Mouse (Mus musculus) midbrain, embryonic 14.5 days (tissue): ENCODE data around the gene Ldhc. TPM values are rescaled to one million over a fixed set of nuclear protein-coding genes. Genes with fewer than 3 reads are reported as not detected.
"Not testable (repeated sequence)": the region's sequence is repeated elsewhere in the genome, so short reads cannot be mapped to it uniquely, and the experiment has no call there.

ENCODE experiments used
- ATAC-seq: fragments of 200-750 bp; cut with Nextera tagmentation; 2 replicates; pipeline ENCODE4 v1.8.0; 2017; ENCODE audit warnings: moderate number of reproducible peaks, moderate library complexity; ENCODE audit not compliant: low FRiP score, low TSS enrichment
- DNase-seq: peaks from one replicate; pipeline ENCODE4 v3.0.0-alpha.2; 2015
- H3K27ac ChIP-seq: fragments of 300-500 bp; sonication (generic); replicated peaks from 2 replicates; pipeline ENCODE4 v1.5.1; 2014; ENCODE audit warnings: mild to moderate bottlenecking, low read depth, low read length, moderate library complexity
- H3K27me3 ChIP-seq: fragments of 300-500 bp; sonication (generic); 2 replicates; pipeline ENCODE4 v1.6.1; 2014; ENCODE audit warnings: low read length, control low read depth, mixed read lengths; ENCODE audit not compliant: control insufficient read depth, insufficient read depth
- H3K36me3 ChIP-seq: fragments of 300-500 bp; sonication (generic); 2 replicates; pipeline ENCODE4 v1.6.1; 2014; ENCODE audit warnings: low read length, control low read depth; ENCODE audit not compliant: control insufficient read depth, insufficient read depth
- H3K4me1 ChIP-seq: fragments of 300-500 bp; sonication (generic); 2 replicates; pipeline ENCODE4 v1.6.1; 2014; ENCODE audit warnings: mild to moderate bottlenecking, antibody characterized with exemption, low read length, control low read depth; ENCODE audit not compliant: control insufficient read depth, insufficient read depth
- H3K4me2 ChIP-seq: fragments of 300-500 bp; sonication (generic); 2 replicates; pipeline ENCODE4 v1.6.1; 2014; ENCODE audit warnings: mild to moderate bottlenecking, low read length, moderate library complexity
- H3K4me3 ChIP-seq: fragments of 300-500 bp; sonication (generic); replicated peaks from 2 replicates; pipeline ENCODE4 v1.5.1; 2014; ENCODE audit warnings: low read depth, low read length
- H3K9ac ChIP-seq: fragments of 300-500 bp; sonication (generic); replicated peaks from 2 replicates; pipeline ENCODE4 v1.6.1; 2014; ENCODE audit warnings: mild to moderate bottlenecking, low read length, moderate library complexity
- H3K9me3 ChIP-seq: fragments of 300-500 bp; sonication (generic); 2 replicates; pipeline ENCODE4 v1.6.1; 2016; ENCODE audit warnings: low read length, control low read depth, mixed read lengths; ENCODE audit not compliant: control insufficient read depth
- WGBS: fragments of 180-500 bp; shearing (Covaris S2); extraction: QIAGEN DNeasy Blood & Tissue Kit; methylation state at CpG from one replicate; pipeline ENCODE4 v1.1.7; 2014; 5-methylcytosine and 5-hydroxymethylcytosine counted together
- polyA plus RNA-seq: library from polyadenylated mRNA; unstranded; fragments of >200 nt; fragmentation: Nextera tagmentation; extraction: Ambion mirVana; gene quantifications from 2 replicates; pipeline ENCODE4 v1.2.1, GENCODE M21; 2014

Gene Ldhc
- polyA plus RNA-seq, 1 experiment from 2014 or later, result 0.20 TPM

DNA sequence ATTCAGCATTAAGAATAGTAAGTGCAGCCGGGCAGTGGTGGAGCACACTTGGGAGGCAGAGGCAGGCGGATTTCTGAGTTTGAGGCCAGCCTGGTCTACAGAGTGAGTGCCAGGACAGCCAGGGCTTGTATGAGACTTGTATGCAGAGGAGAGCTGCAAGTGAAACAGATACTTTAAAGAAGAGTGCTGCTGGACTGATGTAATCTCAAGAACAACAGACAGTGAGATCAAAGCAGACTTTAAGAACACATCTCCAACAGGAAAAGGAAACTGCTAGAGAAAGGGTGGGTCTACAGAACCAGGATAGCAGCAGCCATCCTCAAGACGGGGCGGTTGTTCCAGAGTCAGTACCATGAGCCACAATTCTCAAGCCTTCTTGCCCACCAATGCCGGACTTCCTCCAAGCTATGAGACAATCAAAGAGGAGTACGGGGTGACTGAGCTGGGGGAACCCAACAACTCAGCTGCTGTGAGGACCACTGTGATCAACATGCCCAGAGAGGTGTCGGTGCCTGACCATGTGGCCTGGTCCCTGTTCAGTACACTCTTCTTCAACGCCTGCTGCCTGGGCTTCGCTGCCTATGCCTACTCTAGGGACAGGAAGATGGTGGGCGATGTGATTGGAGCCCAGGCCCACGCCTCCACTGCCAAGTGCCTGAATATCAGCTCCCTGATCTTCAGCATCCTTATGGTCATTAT is 28.7 kb upstream of the Ldhc start:
- WGBS, result 95% methylated on average over 11 of the region's 11 CpGs
- not testable (repeated sequence) for ATAC-seq

DNA sequence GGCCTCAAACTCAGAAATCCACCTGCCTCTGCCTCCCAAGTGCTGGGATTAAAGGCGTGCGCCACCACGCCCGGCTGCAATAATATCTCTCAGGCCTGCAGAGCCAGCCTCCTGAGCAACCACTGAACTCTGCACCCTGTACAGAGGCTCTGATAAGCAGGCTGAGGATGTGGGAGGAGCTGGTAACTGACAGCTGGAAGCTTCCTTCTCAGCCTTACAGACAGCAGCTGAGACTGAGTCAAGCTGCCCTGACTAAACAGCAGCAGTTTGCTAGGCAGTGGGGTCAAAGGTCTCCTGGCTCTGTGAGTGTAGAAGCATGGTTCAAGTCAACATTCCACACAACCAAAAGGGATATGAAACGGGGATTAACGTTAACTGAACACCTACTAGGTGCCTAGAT is 27.7 kb upstream of the Ldhc start:
- H3K9ac ChIP-seq, result no peak overlapping the region
- no peak overlapping the region for H3K4me3 ChIP-seq
- no peak overlapping the region for H3K4me2 ChIP-seq
- H3K27ac ChIP-seq, result no peak overlapping the region
- H3K27me3 ChIP-seq, result no peaks in the 10 kb centered on the region
- no peaks in the 10 kb centered on the region for H3K36me3 ChIP-seq
- WGBS, result 83% methylated on average over 6 of the region's 6 CpGs
- H3K4me1 ChIP-seq, result peaks cover 7% of the 10 kb centered on the region; the same call in 1 of the 2 replicates
- DNase-seq, result no peak
- H3K9me3 ChIP-seq, result no peaks in the 10 kb centered on the region
- ATAC-seq, result no peak

More for the DNA sequence above, 28.7 kb upstream of the Ldhc start:
- DNase-seq, H3K4me1 ChIP-seq, H3K27ac ChIP-seq, H3K36me3 ChIP-seq, H3K27me3 ChIP-seq, H3K9me3 ChIP-seq, H3K4me3 ChIP-seq, H3K4me2 ChIP-seq, H3K9ac ChIP-seq: not testable (repeated sequence)

DNA sequence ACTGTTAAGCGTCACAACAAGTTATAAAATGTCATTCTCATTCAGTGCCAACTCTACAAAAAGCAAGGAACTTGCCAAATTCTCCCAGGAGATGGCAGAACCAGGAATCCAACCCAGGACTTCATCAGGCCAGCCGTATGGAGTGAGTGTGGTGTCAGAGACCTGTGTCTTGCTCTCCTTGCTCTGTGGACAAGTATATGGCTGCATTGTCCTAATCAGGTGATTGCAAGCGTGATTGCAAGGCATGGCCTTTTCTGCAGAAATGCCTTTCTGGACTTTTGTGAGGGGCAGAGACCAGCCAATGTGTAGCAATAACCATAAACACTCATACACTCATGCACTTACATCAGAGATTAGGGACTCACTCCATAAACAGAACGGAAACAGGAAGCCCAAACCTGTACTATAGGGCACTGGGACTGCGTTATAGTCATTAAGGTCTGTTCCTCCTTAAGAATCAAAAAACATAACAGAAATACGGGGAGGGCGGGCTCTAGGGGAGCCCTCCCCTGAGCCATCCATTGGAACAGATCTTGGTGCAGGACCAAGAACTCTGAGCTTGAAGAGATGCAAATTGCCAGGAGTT is 27.2 kb upstream of the Ldhc start:
- no peak overlapping the region for H3K27ac ChIP-seq
- no peak overlapping the region for H3K4me3 ChIP-seq
- H3K4me1 ChIP-seq, result peaks cover 7% of the 10 kb centered on the region
- no peaks in the 10 kb centered on the region for H3K9me3 ChIP-seq
- H3K4me2 ChIP-seq, result no peak overlapping the region
- 91% methylated on average over 7 of the region's 7 CpGs for WGBS
- DNase-seq, result no peak
- no peak for ATAC-seq
- H3K36me3 ChIP-seq, result no peaks in the 10 kb centered on the region
- no peaks in the 10 kb centered on the region for H3K27me3 ChIP-seq
- no peak overlapping the region for H3K9ac ChIP-seq

DNA sequence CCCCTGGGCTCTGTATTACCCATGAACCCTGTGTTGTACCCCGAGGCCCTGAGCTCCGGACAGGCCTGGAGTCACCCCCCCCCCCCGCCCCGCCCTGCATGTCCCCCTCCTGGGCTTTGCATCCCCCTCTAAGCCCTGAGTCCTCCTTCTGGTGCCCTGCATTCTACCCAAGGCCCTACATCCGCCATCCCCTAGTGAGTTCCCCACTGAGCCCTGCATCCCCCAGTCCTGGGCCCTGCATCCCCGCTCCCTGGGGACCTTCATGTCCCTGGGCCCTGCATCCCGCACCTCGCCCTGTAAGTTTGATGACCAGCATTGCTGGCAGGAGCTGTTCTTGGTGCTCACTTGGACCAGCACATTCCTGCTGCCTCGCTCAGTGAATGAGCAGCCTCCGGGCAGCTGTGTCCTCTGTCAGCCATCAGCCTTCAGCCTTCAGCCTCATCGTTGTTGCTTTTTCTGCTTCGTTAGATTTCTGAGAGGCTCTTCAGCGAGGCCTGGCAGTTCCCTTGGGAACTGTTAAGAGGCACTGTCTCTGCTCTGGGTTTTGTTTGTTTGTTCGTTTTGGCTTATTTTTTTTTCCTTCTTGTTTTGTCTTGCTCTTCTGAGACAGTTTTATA is 25.9 kb upstream of the Ldhc start:
- Histone ChIP-seq H3K4me3 (no peak overlapping the region), H3K36me3 (no peaks in the 10 kb centered on the region), H3K4me1 (peaks cover 16% of the 10 kb centered on the region), H3K4me2 (no peak overlapping the region), H3K27ac (0 out of 2 replicates have a peak overlapping the region, but pooled peaks have one; percentile 5), H3K27me3 (no peaks in the 10 kb centered on the region), H3K9ac (0 out of 2 replicates have a peak overlapping the region, but pooled peaks have one; percentile 16), H3K9me3 (no peaks in the 10 kb centered on the region)
- DNase-seq (peak; percentile 34), ATAC-seq (no peak)
- WGBS, result 22% methylated on average over 13 of the region's 14 CpGs

DNA sequence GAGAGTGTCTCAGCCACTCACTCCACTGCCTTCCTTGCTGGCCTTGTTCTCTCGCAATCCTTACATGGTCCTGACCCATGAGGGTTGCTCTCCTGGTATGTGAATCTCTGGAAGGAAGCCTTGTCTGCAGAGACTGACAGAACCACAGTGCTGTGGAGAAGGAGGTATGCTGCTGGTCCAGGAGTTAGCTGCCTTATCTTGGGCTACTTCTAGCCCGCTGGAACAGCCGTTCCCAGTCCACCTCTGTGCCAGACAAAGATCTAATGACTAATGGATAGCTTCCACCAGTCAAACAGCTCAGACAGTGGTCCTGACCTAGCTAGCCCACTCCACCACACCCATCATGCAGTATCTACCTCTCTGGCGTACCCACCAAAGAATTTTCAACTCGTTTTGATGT is 24.6 kb upstream of the Ldhc start:
- Histone ChIP-seq H3K36me3 (no peaks in the 10 kb centered on the region), H3K27ac (no peak overlapping the region), H3K4me2 (no peak overlapping the region), H3K27me3 (no peaks in the 10 kb centered on the region), H3K4me1 (peaks cover 16% of the 10 kb centered on the region), H3K4me3 (no peak overlapping the region), H3K9me3 (no peaks in the 10 kb centered on the region), H3K9ac (no peak overlapping the region)
- ATAC-seq (no peak), DNase-seq (no peak)
- 86% methylated on average over 5 of the region's 5 CpGs for WGBS

DNA sequence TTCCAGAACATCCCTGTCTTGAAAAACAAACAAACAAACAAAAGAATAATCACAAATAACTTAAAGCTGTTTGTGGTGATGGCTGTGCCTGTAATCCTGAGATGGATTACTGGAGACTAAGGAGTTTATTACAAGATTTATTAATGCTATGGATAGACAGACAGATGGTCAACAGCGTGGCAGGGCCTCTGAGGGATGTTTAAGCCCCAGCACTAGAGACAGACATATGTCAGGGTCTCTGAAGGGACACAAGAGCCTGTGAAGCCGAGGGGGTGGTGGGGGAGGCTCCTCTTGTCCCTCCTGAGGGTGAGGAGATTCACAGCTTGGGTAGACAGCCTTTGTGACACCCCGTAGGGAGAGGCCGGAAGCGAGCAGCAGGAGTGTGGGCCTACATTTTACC is 23.9 kb upstream of the Ldhc start:
- Histone ChIP-seq H3K4me2 (no peak overlapping the region), H3K9ac (no peak overlapping the region), H3K36me3 (no peaks in the 10 kb centered on the region), H3K27me3 (no peaks in the 10 kb centered on the region), H3K27ac (no peak overlapping the region), H3K4me3 (no peak overlapping the region), H3K4me1 (peaks cover 16% of the 10 kb centered on the region), H3K9me3 (no peaks in the 10 kb centered on the region)
- 24% methylated on average over 5 of the region's 5 CpGs for WGBS
- DNase-seq (no peak), ATAC-seq (no peak)

DNA sequence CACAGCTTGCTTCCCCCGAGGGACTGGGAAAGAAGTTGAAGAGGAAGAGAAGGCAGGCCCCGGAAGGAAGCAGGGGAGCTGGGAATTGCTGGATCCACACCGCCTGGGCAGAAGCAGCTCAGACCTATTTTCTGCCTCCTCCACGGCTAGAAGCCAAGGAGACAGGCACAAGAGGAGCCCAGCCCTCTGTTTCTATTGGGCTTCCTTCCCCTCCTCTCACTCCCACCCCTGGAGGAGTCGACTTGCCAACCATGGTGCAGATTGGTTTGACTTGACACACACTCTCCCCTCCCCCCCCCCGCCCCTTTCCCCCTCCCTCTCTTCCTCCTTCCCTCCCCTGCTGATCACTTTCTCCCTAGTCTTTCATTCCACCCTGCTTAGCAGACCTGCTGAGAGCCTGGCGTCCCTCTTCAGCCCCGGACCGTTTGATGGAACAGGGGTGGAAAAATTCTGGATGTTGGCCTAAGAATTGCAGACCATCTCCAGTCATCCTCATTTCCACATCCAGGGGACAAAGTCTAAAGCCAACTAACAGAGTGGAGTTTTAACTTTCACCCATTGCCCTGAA is 22.8 kb upstream of the Ldhc start:
- no peak for ATAC-seq
- Histone ChIP-seq H3K36me3 (no peaks in the 10 kb centered on the region), H3K4me1 (peaks cover 16% of the 10 kb centered on the region), H3K4me2 (no peak overlapping the region), H3K4me3 (no peak overlapping the region), H3K27me3 (no peaks in the 10 kb centered on the region), H3K9ac (no peak overlapping the region), H3K9me3 (no peaks in the 10 kb centered on the region), H3K27ac (no peak overlapping the region)
- 4% methylated on average over 9 of the region's 9 CpGs for WGBS
- peak; percentile 41 for DNase-seq

DNA sequence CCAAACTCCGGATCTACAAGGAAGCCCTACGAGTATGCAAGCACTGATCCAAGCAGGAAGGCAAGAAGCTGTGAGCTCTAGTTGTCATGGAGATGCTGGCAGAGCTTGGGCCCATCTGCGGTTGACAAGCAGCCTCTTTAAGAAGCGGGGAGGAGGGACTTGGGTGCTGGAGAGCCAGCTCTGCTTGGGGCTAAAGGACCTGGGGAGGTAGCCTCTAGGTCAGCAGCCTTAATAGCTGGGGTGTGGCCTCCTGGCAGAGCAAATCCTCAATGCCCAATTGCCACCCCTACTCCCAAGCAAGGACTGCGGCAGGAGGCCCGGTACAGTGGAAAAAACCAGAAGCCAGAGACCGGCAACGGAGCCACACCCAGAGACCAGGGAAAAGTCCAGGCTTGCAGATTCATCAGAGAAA is 22.1 kb upstream of the Ldhc start:
- WGBS, result 6% methylated on average over 8 of the region's 8 CpGs
- Histone ChIP-seq H3K4me2 (peak overlapping the region; percentile 24; the same call in 1 of the 2 replicates), H3K4me3 (no peak overlapping the region), H3K36me3 (no peaks in the 10 kb centered on the region), H3K9ac (no peak overlapping the region), H3K4me1 (peaks cover 16% of the 10 kb centered on the region), H3K27me3 (no peaks in the 10 kb centered on the region), H3K27ac (no peak overlapping the region), H3K9me3 (no peaks in the 10 kb centered on the region)
- DNase-seq (peak; percentile 69), ATAC-seq (peak; percentile 46; the same call in 1 of the 2 replicates)
